Mouse (Mus musculus) hindbrain, postnatal 0 days (tissue): ENCODE data around the gene Hoxb8. TPM values are rescaled to one million over a fixed set of nuclear protein-coding genes. Genes with fewer than 3 reads are reported as not detected.

Experiments
- ATAC-seq: fragments of 200-750 bp; cut with Nextera tagmentation; 2 replicates; pipeline ENCODE4 v1.8.0; 2017; ENCODE audit warnings: mild to moderate bottlenecking, moderate TSS enrichment, moderate library complexity
- DNase-seq: peaks from one replicate; pipeline ENCODE4 v3.0.0-alpha.2; 2015; ENCODE audit warnings: low spot score
- H3K27ac ChIP-seq: fragments of 300-500 bp; sonication (generic); 2 replicates; pipeline ENCODE4 v1.5.1; 2014; ENCODE audit warnings: mild to moderate bottlenecking
- H3K27me3 ChIP-seq: fragments of 300-500 bp; sonication (generic); 2 replicates; pipeline ENCODE4 v1.6.1; 2014; ENCODE audit warnings: low read length, mixed read lengths; ENCODE audit not compliant: insufficient read depth
- H3K36me3 ChIP-seq: fragments of 300-500 bp; sonication (generic); 2 replicates; pipeline ENCODE4 v1.6.1; 2014; ENCODE audit warnings: low read length, mixed read lengths; ENCODE audit not compliant: insufficient read depth
- H3K4me1 ChIP-seq: fragments of 300-500 bp; sonication (generic); 2 replicates; pipeline ENCODE4 v1.6.1; 2014; ENCODE audit warnings: antibody characterized with exemption, low read length, mixed read lengths; ENCODE audit not compliant: insufficient read depth
- H3K4me2 ChIP-seq: fragments of 300-500 bp; sonication (generic); 2 replicates; pipeline ENCODE4 v1.6.1; 2014; ENCODE audit warnings: low read depth, mild to moderate bottlenecking, low read length, moderate library complexity, mixed read lengths
- H3K4me3 ChIP-seq: fragments of 300-500 bp; sonication (generic); 2 replicates; pipeline ENCODE4 v1.5.1; 2014; ENCODE audit warnings: low read length
- H3K9ac ChIP-seq: fragments of 300-500 bp; sonication (generic); replicated peaks from 2 replicates; pipeline ENCODE4 v1.6.1; 2014; ENCODE audit warnings: mild to moderate bottlenecking, low read length, moderate library complexity, mixed read lengths
- H3K9me3 ChIP-seq: fragments of 300-500 bp; sonication (generic); 2 replicates; pipeline ENCODE4 v1.6.1; 2016; ENCODE audit warnings: low read length, mixed read lengths
- CTCF ChIP-seq: IDR thresholded peaks from 2 replicates; pipeline ENCODE4 v1.5.1; 2016; ENCODE audit warnings: antibody characterized with exemption, control low read depth, low read depth
- WGBS: fragments of 180-500 bp; shearing (Covaris S2); extraction: QIAGEN DNeasy Blood & Tissue Kit; methylation state at CpG from one replicate; pipeline ENCODE4 v1.1.7; 2014; 5-methylcytosine and 5-hydroxymethylcytosine counted together
- polyA plus RNA-seq: library from polyadenylated mRNA; unstranded; fragments of >200 nt; fragmentation: Nextera tagmentation; extraction: Ambion mirVana; gene quantifications from 2 replicates; pipeline ENCODE4 v1.2.1, GENCODE M21; 2015
- total RNA-seq: library from RNA; depleted of rRNA; stranded (reverse); fragments of >200 nt; gene quantifications from 2 replicates; pipeline ENCODE4 v1.2.3, GENCODE M21; 2014

Hoxb8 gene
- total and polyA plus RNA-seq, 2 experiments from 2014 or later: 4.6 to 28.0 TPM

- Histone ChIP-seq H3K36me3 (no peaks in the 10 kb centered on the region), H3K4me3 (peak overlapping the region; percentile 31), H3K9ac (no peak overlapping the region), H3K27ac (0 out of 2 replicates have a peak overlapping the region, but pooled peaks have one; percentile 37), H3K4me1 (no peaks in the 10 kb centered on the region), H3K27me3 (peaks cover 72% of the 10 kb centered on the region), H3K9me3 (no peaks in the 10 kb centered on the region), H3K4me2 (peak overlapping the region; percentile 30)
- no peak for DNase-seq
- TF ChIP-seq CTCF: no peak
- 4% methylated on average over 10 of the region's 10 CpGs for WGBS
- ATAC-seq: no peak
Measured at GRCm38 (mm10) chr11:96301064-96301431, 19.3 kb downstream of the Hoxb8 start.

- no peaks in the 10 kb centered on the region for H3K36me3 ChIP-seq
- DNase-seq: peak; percentile 58
- peak overlapping the region; percentile 7; the same call in 1 of the 2 replicates for H3K27ac ChIP-seq
- H3K9me3 ChIP-seq: no peaks in the 10 kb centered on the region
- WGBS: under 1% methylated on average over 15 of the region's 15 CpGs
- H3K27me3 ChIP-seq: peaks cover 72% of the 10 kb centered on the region
- H3K4me1 ChIP-seq: no peaks in the 10 kb centered on the region
- H3K4me3 ChIP-seq: peak overlapping the region; percentile 11
- TF ChIP-seq CTCF: no peak
- peak overlapping the region; percentile 30 for H3K4me2 ChIP-seq
- 0 out of 2 replicates have a peak, but pooled peaks have one; percentile 58 for ATAC-seq
- H3K9ac ChIP-seq: no peak overlapping the region
Measured at GRCm38 (mm10) chr11:96301837-96302236, 20.1 kb downstream of the Hoxb8 start.

- Histone ChIP-seq H3K27ac (peak overlapping the region; percentile 7; the same call in 1 of the 2 replicates), H3K4me2 (peak overlapping the region; percentile 30), H3K4me1 (no peaks in the 10 kb centered on the region), H3K4me3 (peak overlapping the region; percentile 4; the same call in 1 of the 2 replicates), H3K9me3 (no peaks in the 10 kb centered on the region), H3K36me3 (no peaks in the 10 kb centered on the region), H3K9ac (no peak overlapping the region), H3K27me3 (peaks cover 74% of the 10 kb centered on the region)
- TF ChIP-seq CTCF: no peak
- DNase-seq (no peak), ATAC-seq (no peak)
- WGBS: 5% methylated on average over 23 of the region's 23 CpGs
Measured at GRCm38 (mm10) chr11:96302381-96303150, 20.9 kb downstream of the Hoxb8 start.

- TF ChIP-seq CTCF: peak; percentile 88
- 1% methylated on average over 69 of the region's 69 CpGs for WGBS
- H3K27me3 ChIP-seq: peaks cover 75% of the 10 kb centered on the region
- no peaks in the 10 kb centered on the region for H3K36me3 ChIP-seq
- H3K4me3 ChIP-seq: peak within 1 kb of the TSS; percentile 30
- H3K9me3 ChIP-seq: no peaks in the 10 kb centered on the region
- ATAC-seq (peak; percentile 49; the same call in 1 of the 2 replicates), DNase-seq (peak; percentile 83)
- H3K9ac ChIP-seq: peak within 1 kb of the TSS; percentile 53
- H3K4me2 ChIP-seq: peak within 1 kb of the TSS; percentile 30
- H3K4me1 ChIP-seq: no peaks in the 10 kb centered on the region
- peak within 1 kb of the TSS; percentile 69 for H3K27ac ChIP-seq
Measured at GRCm38 (mm10) chr11:96303151-96304099, 21.7 kb downstream of the Hoxb8 start, which contains the start of gene Hoxb5. TSS of gene Hoxb5 (plus strand) at chr11:96303336.

GRCm38 (mm10) chr11:96304381-96305195 lies 22.9 kb downstream of the Hoxb8 start:
- Histone ChIP-seq H3K4me3 (peak overlapping the region; percentile 30), H3K4me1 (no peaks in the 10 kb centered on the region), H3K27me3 (peaks cover 83% of the 10 kb centered on the region), H3K27ac (peak overlapping the region; percentile 69), H3K4me2 (peak overlapping the region; percentile 30), H3K36me3 (no peaks in the 10 kb centered on the region), H3K9ac (peak overlapping the region; percentile 53), H3K9me3 (no peaks in the 10 kb centered on the region)
- 3% methylated on average over 38 of the region's 38 CpGs for WGBS
- TF ChIP-seq CTCF: no peak
- DNase-seq (no peak), ATAC-seq (no peak)
